Mouse (Mus musculus) bone marrow macrophage, adult 2 months (primary cell): ENCODE results near the gene Supt6.

Experiments used
- CTCF ChIP-seq: IDR thresholded peaks from 2 replicates; pipeline ENCODE4 v1.5.1; 2012; ENCODE audit warnings: low read depth, mild to moderate bottlenecking, low read length, moderate library complexity
- POLR2A ChIP-seq: IDR thresholded peaks from 2 replicates; pipeline ENCODE4 v1.6.1; 2012; ENCODE audit warnings: mild to moderate bottlenecking, low read depth, low read length, borderline replicate concordance

- TF ChIP-seq CTCF (no peak), POLR2A (no peak)
Observed at GRCm38 (mm10) chr11:78159557-78159956, 86.2 kb downstream of the Supt6 start.
